Mouse (Mus musculus) liver, postnatal 0 days (tissue): Measurements from ENCODE around the gene Arhgdib. TPM values are rescaled to one million over a fixed set of nuclear protein-coding genes. Genes with fewer than 3 reads are reported as not detected.

Experiments used
- ATAC-seq: fragments of 200-750 bp; cut with Nextera tagmentation; 2 replicates; pipeline ENCODE4 v1.8.0; 2017; ENCODE audit warnings: mild to moderate bottlenecking, moderate library complexity
- DNase-seq: peaks from one replicate; pipeline ENCODE4 v3.0.0-alpha.2; 2016
- H3K27ac ChIP-seq: fragments of 300-500 bp; sonication (generic); 2 replicates; pipeline ENCODE4 v1.5.1; 2014; ENCODE audit warnings: antibody characterized with exemption, moderate library complexity, mild to moderate bottlenecking, low read depth
- H3K27me3 ChIP-seq: fragments of 300-500 bp; sonication (generic); 2 replicates; pipeline ENCODE4 v1.6.1; 2014; ENCODE audit warnings: low read length, control low read depth, mixed read lengths; ENCODE audit not compliant: insufficient read depth
- H3K36me3 ChIP-seq: fragments of 300-500 bp; sonication (generic); replicated peaks from 2 replicates; pipeline ENCODE4 v1.6.1; 2014; ENCODE audit warnings: mild to moderate bottlenecking, control low read depth, low read length, moderate library complexity, mixed read lengths; ENCODE audit not compliant: insufficient read depth
- H3K4me1 ChIP-seq: fragments of 300-500 bp; sonication (generic); 2 replicates; pipeline ENCODE4 v1.6.1; 2014; ENCODE audit warnings: antibody characterized with exemption, mild to moderate bottlenecking, control low read depth; ENCODE audit not compliant: insufficient read depth
- H3K4me2 ChIP-seq: fragments of 300-500 bp; sonication (generic); 2 replicates; pipeline ENCODE4 v1.6.1; 2014; ENCODE audit warnings: low read depth, mild to moderate bottlenecking, low read length, moderate library complexity, mixed read lengths
- H3K4me3 ChIP-seq: fragments of 300-500 bp; sonication (generic); 2 replicates; pipeline ENCODE4 v1.5.1; 2014; ENCODE audit warnings: low read depth, low read length
- H3K9ac ChIP-seq: fragments of 300-500 bp; sonication (generic); replicated peaks from 2 replicates; pipeline ENCODE4 v1.6.1; 2014; ENCODE audit warnings: mild to moderate bottlenecking, moderate library complexity
- H3K9me3 ChIP-seq: fragments of 300-500 bp; sonication (generic); 2 replicates; pipeline ENCODE4 v1.6.1; 2016; ENCODE audit warnings: mild to moderate bottlenecking, control low read depth, low read length, mixed read lengths
- CTCF ChIP-seq: sonication (generic); IDR thresholded peaks from 2 replicates; pipeline ENCODE4 v1.5.1; 2016; ENCODE audit warnings: antibody characterized with exemption, low read depth
- EP300 ChIP-seq: IDR thresholded peaks from 2 replicates; pipeline ENCODE4 v1.6.1; 2016; ENCODE audit warnings: antibody characterized with exemption, low read depth, mild to moderate bottlenecking
- WGBS: fragments of 180-500 bp; shearing (Covaris S2); extraction: QIAGEN DNeasy Blood & Tissue Kit; methylation state at CpG from one replicate; pipeline ENCODE4 v1.1.7; 2014; ENCODE audit not compliant: insufficient replicate concordance; 5-methylcytosine and 5-hydroxymethylcytosine counted together
- polyA plus RNA-seq: library from polyadenylated mRNA; unstranded; fragments of >200 nt; fragmentation: Nextera tagmentation; extraction: Ambion mirVana; gene quantifications from 2 replicates; pipeline ENCODE4 v1.2.1, GENCODE M21; 2015

The Arhgdib gene
- polyA plus RNA-seq, 1 experiment from 2014 or later: 192 TPM

DNA sequence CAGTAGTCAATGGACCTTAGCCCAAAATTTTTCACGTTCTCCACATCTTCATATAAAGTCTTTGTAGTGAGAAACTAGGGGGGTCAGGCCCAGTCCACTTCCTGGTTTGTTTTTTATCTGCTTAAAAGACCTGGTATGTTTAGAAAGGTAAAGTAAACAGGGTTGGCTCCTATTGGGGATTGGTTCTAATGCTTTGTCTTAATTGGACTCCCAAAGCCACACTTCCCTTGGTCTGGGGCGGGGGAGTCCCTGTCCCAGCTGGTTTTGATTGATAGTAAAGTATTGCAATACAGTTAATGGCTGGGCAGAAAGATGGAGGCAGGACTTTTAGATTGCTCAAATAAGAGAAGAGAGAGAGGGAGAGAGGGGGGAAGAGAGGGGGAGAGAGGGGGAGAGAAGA is 40.7 kb downstream of the Arhgdib start:
- H3K27ac ChIP-seq: no peak overlapping the region
- ATAC-seq (no peak), DNase-seq (no peak)
- no peak overlapping the region for H3K4me2 ChIP-seq
- peaks cover 5% of the 10 kb centered on the region; the same call in 1 of the 2 replicates for H3K4me1 ChIP-seq
- H3K9me3 ChIP-seq: no peaks in the 10 kb centered on the region
- no peak for TF ChIP-seq CTCF
- TF ChIP-seq EP300: no peak
- H3K36me3 ChIP-seq: no peaks in the 10 kb centered on the region
- WGBS: 35% methylated on average over 2 of the region's 2 CpGs
- H3K27me3 ChIP-seq: no peaks in the 10 kb centered on the region
- no peak overlapping the region for H3K4me3 ChIP-seq
- H3K9ac ChIP-seq: no peak overlapping the region

DNA sequence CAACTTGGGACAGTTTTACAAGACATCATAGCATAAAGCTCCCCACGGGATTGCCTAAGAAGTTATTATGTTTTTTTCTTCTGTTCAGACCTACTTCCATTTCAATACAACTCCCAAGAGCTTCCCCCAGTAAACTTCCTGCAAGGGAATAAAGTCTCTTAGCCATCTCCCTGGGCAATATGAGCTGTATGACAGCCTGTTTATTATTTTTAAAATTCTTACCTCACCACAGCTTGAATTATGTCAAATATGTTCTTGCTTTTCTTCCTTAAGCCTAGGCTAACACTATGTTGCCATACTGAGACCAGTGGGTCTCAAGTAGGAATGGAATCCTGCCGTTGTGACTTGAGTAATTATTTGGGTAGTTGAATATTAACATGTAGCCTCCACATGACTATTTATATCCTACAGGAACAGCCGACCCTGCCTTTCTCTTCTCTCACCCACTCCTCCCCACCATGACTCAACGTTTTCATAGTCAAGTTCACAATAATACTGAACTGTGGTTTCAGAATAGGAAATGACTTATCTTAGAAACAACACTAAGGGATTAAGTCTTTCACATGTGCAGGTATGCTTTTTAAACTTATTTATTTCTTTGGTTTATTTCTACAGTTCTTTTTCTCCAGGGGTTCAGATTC is 41.2 kb downstream of the Arhgdib start:
- no peak for ATAC-seq

DNA sequence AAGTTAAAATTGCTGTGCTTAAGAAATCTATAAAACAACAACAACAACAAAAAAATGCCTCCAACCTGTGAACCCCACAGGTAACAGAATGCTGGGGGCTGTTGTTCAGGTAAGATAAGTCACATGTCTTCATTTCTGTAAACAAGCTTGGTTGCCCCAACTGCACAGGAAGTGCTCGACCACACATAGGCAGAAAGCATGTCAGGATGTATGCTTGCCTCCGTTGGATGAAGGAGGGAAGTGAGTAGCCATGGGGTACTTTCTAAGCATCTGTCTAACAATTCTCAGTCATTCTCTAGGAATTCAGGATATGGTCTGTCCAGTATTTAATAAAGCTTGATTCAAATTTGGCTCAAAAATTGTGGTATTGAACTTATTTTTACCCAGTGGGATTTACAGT is 42.7 kb downstream of the Arhgdib start:
- Histone ChIP-seq H3K9me3 (no peaks in the 10 kb centered on the region), H3K27me3 (no peaks in the 10 kb centered on the region), H3K4me1 (peaks cover 8% of the 10 kb centered on the region), H3K36me3 (no peaks in the 10 kb centered on the region), H3K9ac (no peak overlapping the region), H3K4me3 (no peak overlapping the region), H3K4me2 (no peak overlapping the region), H3K27ac (no peak overlapping the region)
- no peak for DNase-seq
- no peak for ATAC-seq
- TF ChIP-seq CTCF (no peak), EP300 (no peak)
- WGBS: 29% methylated on average over 2 of the region's 2 CpGs

More for the DNA sequence above, 41.2 kb downstream of the Arhgdib start:
- no peaks in the 10 kb centered on the region for H3K36me3 ChIP-seq
- no peak overlapping the region for H3K9ac ChIP-seq
- no peak overlapping the region for H3K27ac ChIP-seq
- no peak for TF ChIP-seq EP300
- TF ChIP-seq CTCF: no peak
- H3K4me3 ChIP-seq: no peak overlapping the region
- peaks cover 5% of the 10 kb centered on the region; the same call in 1 of the 2 replicates for H3K4me1 ChIP-seq
- H3K4me2 ChIP-seq: no peak overlapping the region
- WGBS: 20% methylated on average over 4 of the region's 4 CpGs
- H3K9me3 ChIP-seq: no peaks in the 10 kb centered on the region
- no peaks in the 10 kb centered on the region for H3K27me3 ChIP-seq
- no peak for DNase-seq

DNA sequence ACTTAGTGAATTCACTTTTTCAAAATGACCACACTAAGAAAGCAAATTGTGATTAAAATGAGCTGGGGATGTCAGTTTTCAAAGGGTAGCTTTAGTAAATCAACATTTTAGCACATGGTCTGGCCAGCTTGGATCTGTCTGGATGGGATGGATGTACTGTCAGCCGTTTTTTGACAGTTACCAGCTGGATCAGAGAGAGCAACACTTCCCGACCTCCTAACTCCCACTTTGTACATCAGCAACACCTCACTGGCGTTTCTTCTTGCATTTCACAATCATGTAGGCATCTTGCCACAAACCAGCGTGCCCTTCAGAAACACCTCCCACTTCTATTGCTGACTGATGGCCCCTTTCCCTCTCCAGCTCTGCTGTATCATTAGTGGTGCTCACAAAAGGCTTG is 43.5 kb downstream of the Arhgdib start:
- no peaks in the 10 kb centered on the region for H3K36me3 ChIP-seq
- no peak overlapping the region for H3K4me2 ChIP-seq
- no peak for DNase-seq
- no peaks in the 10 kb centered on the region for H3K9me3 ChIP-seq
- no peak overlapping the region for H3K4me3 ChIP-seq
- no peak overlapping the region for H3K9ac ChIP-seq
- TF ChIP-seq CTCF (no peak), EP300 (no peak)
- no peak for ATAC-seq
- H3K4me1 ChIP-seq: peaks cover 7% of the 10 kb centered on the region
- 29% methylated on average over 4 of the region's 4 CpGs for WGBS
- no peaks in the 10 kb centered on the region for H3K27me3 ChIP-seq
- H3K27ac ChIP-seq: no peak overlapping the region

DNA sequence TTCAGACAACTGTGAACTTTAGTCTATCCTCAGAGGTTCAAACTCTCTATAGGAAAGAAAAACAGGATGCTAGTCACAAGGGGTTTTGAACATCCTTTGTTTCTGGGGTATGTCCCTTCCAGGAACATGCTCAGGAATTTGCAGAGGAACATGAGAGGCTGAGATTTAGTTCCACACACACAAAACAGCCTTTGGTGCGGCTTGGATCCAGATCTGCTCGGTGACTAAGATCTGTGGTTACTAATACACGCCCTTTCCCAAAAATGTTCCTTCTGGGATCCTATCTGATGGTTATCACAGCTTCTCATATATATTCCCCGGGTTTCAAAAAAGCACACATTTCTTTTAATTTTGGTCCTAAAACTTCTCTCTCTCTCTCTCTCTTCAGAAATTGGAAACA is 43.9 kb downstream of the Arhgdib start:
- H3K27ac ChIP-seq: no peak overlapping the region
- ATAC-seq (no peak), DNase-seq (no peak)
- H3K27me3 ChIP-seq: no peaks in the 10 kb centered on the region
- no peak overlapping the region for H3K4me3 ChIP-seq
- H3K4me1 ChIP-seq: peaks cover 7% of the 10 kb centered on the region
- no peaks in the 10 kb centered on the region for H3K36me3 ChIP-seq
- 72% methylated on average over 4 of the region's 4 CpGs for WGBS
- no peak overlapping the region for H3K4me2 ChIP-seq
- H3K9me3 ChIP-seq: no peaks in the 10 kb centered on the region
- H3K9ac ChIP-seq: no peak overlapping the region
- TF ChIP-seq EP300 (no peak), CTCF (no peak)

DNA sequence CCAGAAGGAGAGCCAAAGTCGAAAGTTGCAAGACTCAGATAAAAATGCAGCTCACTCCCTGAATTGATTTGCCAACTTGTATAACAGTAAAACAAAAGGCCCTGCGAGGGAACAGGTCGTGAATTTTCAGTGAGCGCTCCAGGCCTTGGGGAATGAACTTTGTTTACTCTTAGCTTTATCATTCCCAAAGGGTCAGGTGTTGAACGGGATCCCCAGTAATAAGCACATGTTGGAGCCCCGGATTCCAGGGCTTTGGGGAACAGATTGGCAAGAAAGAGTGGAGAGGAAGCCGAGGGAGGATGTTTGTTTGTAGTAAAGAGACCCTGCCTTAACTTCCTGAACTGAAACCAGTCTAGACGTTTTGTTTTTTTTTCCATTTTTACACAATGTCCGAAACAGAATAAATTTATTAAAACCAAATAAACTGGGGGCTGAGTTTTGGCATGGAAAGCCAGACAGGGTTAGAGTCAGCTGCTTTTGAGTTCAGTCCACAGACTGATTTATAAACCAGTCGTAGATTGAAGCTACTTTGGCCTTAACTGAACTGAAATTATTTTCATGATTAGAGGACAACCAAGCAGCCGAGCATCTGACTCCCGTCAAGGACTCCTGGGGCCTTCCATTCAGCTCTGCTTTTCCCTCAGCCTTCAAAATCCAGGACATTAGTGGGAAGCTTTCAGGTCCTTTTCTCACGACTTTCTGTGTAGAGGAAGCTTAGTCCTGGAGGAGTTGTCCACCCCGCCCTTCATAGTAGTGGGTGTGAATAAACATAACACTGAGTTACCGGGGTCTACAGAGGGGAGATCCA is 47.0 kb downstream of the Arhgdib start:
- 50% methylated on average over 15 of the region's 15 CpGs for WGBS

More for the DNA sequence above, 47.0 kb downstream of the Arhgdib start:
- H3K27ac ChIP-seq: peak overlapping the region; percentile 22; the same call in 1 of the 2 replicates
- no peak for ATAC-seq
- no peak for DNase-seq
- H3K9me3 ChIP-seq: no peaks in the 10 kb centered on the region
- H3K27me3 ChIP-seq: no peaks in the 10 kb centered on the region
- TF ChIP-seq CTCF (no peak), EP300 (no peak)
- H3K9ac ChIP-seq: no peak overlapping the region
- H3K4me1 ChIP-seq: peaks cover 5% of the 10 kb centered on the region; the same call in 1 of the 2 replicates
- H3K4me2 ChIP-seq: no peak overlapping the region
- H3K4me3 ChIP-seq: no peak overlapping the region
- H3K36me3 ChIP-seq: no peaks in the 10 kb centered on the region
